Mouse (Mus musculus) midbrain, embryonic 10.5 days (tissue): ENCODE data around the gene Trmt10c. TPM values are rescaled to one million over a fixed set of nuclear protein-coding genes. Genes with fewer than 3 reads are reported as not detected.

Experiments
- microRNA-seq: library from miRNA; unstranded; fragments of <30 nt; microRNA quantifications from one replicate; pipeline ENCODE4, GENCODE M21; 2017
- polyA plus RNA-seq: library from polyadenylated mRNA; unstranded; fragments of >200 nt; fragmentation: Nextera tagmentation; extraction: Ambion mirVana; gene quantifications from 2 replicates; pipeline ENCODE4 v1.2.1, GENCODE M21; 2016

Gene Trmt10c
- polyA plus RNA-seq, 1 experiment from 2014 or later: 34.8 TPM

Small RNAs within 50 kb of the gene (microRNA-seq; reads per million reads assigned to microRNA genes)
- gene Gm24047: not detected

Other genes starting within 250 kb of the Trmt10c start
- 1.1 and 1.2 TPM in 2 replicates for gene Nfkbiz, start 198.9 kb downstream of the Trmt10c start, polyA plus RNA-seq
- 0.95 and 1.1 TPM in 2 replicates for gene Nxpe3, start 142.5 kb downstream of the Trmt10c start, polyA plus RNA-seq
- gene Cep97, start 103.0 kb downstream of the Trmt10c start, polyA plus RNA-seq: 18.4 and 18.5 TPM in 2 replicates
- 654 and 763 TPM in 2 replicates for gene Rpl24, start 71.5 kb downstream of the Trmt10c start, polyA plus RNA-seq
- gene Zbtb11, start 63.9 kb downstream of the Trmt10c start, polyA plus RNA-seq: 17.6 and 19.4 TPM in 2 replicates
- 346 and 352 TPM in 2 replicates for gene Pcnp, start 8.1 kb downstream of the Trmt10c start, polyA plus RNA-seq
- 32.4 and 39.6 TPM in 2 replicates for gene Senp7, start 10.5 kb upstream of the Trmt10c start, polyA plus RNA-seq
- 0.04 and 0.20 TPM in 2 replicates for gene Impg2, start 166.5 kb upstream of the Trmt10c start, polyA plus RNA-seq